15 mouse cellular contexts compared by ENCODE assay signal in the genomic region with DNA sequence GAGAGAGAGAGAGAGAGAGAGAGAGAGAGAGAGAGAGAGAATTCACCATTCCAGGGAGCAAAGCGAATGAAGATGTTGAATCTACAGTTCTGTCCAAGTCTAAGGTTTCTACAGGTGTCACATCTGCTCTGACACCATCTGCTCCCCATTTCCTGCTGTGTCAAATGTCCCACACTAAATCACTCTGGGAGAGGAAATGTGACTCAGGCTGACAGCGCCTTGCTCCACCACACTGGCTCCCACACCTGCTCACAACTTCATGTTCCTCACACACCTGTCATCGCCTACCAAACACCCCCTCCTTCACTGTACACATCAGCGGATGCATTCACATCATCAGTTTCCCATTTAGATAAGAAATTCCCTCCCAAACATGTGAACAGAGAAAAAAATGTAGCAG.
DNase-seq lines count a peak whose midpoint lies in the region; ATAC-seq and TF ChIP-seq lines count a peak whose summit lies in the region.
"Had no signal": no experiment of that assay in that cellular context is flagged by ENCODE, and none has a peak within 500 bp of the region (broad histone marks: within the 10 kb centered on the region; RNA-seq: fewer than 3 reads in every experiment).

No protein-coding gene starts in this region.

- TF ChIP-seq POLR2A in myocyte (IDR thresholded peaks at IDR 0.05; ENCODE audit: insufficient read length, low read depth): no peak

- H3K4me2 ChIP-seq in neural tube, embryonic 15.5 days: no peak overlapping the region
- H3K4me2 ChIP-seq in myocyte (ENCODE audit: low read depth): peak overlapping the region; percentile 4
- H3K4me2 ChIP-seq: heart, embryonic 13.5 days; hindbrain, embryonic 12.5 days; kidney, embryonic 15.5 days; liver, embryonic 15.5 days had no signal

- no peak overlapping the region for H3ac ChIP-seq in myocyte (ENCODE audit: control insufficient read depth, insufficient read length)

- no peaks in the 10 kb centered on the region for H3K27me3 ChIP-seq in neural tube, embryonic 15.5 days (replicated peaks)
- no peaks in the 10 kb centered on the region for H3K27me3 ChIP-seq in myocyte (ENCODE audit: control insufficient read depth, insufficient read depth, insufficient read length)
- H3K27me3 ChIP-seq: heart, embryonic 13.5 days; hindbrain, embryonic 12.5 days; kidney, embryonic 15.5 days; liver, embryonic 15.5 days had no signal

- no peak for ATAC-seq in neural tube, embryonic 15.5 days (ENCODE audit: low FRiP score)
- ATAC-seq in megakaryocyte progenitor cell, adult 5-6 weeks (replicated peaks; ENCODE audit: poor library complexity): no peak

- no peak overlapping the region for H3K27ac ChIP-seq in neural tube, embryonic 15.5 days (replicated peaks)
- no peak overlapping the region for H3K27ac ChIP-seq in left cerebral cortex, adult 2 months
- H3K27ac ChIP-seq: heart, embryonic 13.5 days; hindbrain, embryonic 12.5 days; kidney, embryonic 15.5 days; liver, embryonic 15.5 days; macrophage had no signal

- no peak overlapping the region for H3K4me3 ChIP-seq in neural tube, embryonic 15.5 days (replicated peaks)
- no peak overlapping the region for H3K4me3 ChIP-seq in myocyte
- no peak overlapping the region for H3K4me3 ChIP-seq in left cerebral cortex, adult 2 months
- H3K4me3 ChIP-seq: heart, embryonic 13.5 days; hindbrain, embryonic 12.5 days; kidney, embryonic 15.5 days; liver, embryonic 15.5 days had no signal

- H3K36me3 ChIP-seq in neural tube, embryonic 15.5 days: no peaks in the 10 kb centered on the region
- H3K36me3 ChIP-seq in myocyte (ENCODE audit: control insufficient read depth, insufficient read depth): no peaks in the 10 kb centered on the region
- H3K36me3 ChIP-seq: heart, embryonic 13.5 days; hindbrain, embryonic 12.5 days; kidney, embryonic 15.5 days; liver, embryonic 15.5 days had no signal

- H3K9me3 ChIP-seq in neural tube, embryonic 15.5 days (replicated peaks): no peaks in the 10 kb centered on the region
- H3K9me3 ChIP-seq: heart, embryonic 13.5 days; hindbrain, embryonic 12.5 days; kidney, embryonic 15.5 days; liver, embryonic 15.5 days had no signal

- DNase-seq in neural tube, embryonic 10.5 days (ENCODE audit: extremely low spot score, low spot score): peak; percentile 42
- DNase-seq in embryo, embryonic 10.5 days (ENCODE audit: low spot score): peak; percentile 38
- DNase-seq in left cerebral cortex, adult 2 months (ENCODE audit: extremely low spot score in 1 of 2, low spot score in 2 of 2): no peak
- DNase-seq in frontal cortex, postnatal 25 days (ENCODE audit: low spot score in 2 of 2): no peak
- DNase-seq: adrenal gland, postnatal 36 days; cerebellum, adult 11-12 months; gastrocnemius, postnatal 14 days had no signal

- H3K79me2 ChIP-seq in myocyte (ENCODE audit: control insufficient read depth, insufficient read depth): no peaks in the 10 kb centered on the region

- 65% methylated on average over 4 of the region's 4 CpGs for WGBS in neural tube, embryonic 15.5 days

- peaks cover 5% of the 10 kb centered on the region for H3K4me1 ChIP-seq in neural tube, embryonic 15.5 days
- H3K4me1 ChIP-seq: liver, embryonic 15.5 days had no signal

- no peak for TF ChIP-seq CTCF in left cerebral cortex, adult 2 months (IDR thresholded peaks at IDR 0.05)

- intact Hi-C loops in left cerebral cortex, adult 2 months (cut with DNase I): no loop called here

- no peak overlapping the region for H3K9ac ChIP-seq in neural tube, embryonic 15.5 days (replicated peaks)
- H3K9ac ChIP-seq: heart, embryonic 13.5 days; hindbrain, embryonic 12.5 days; kidney, embryonic 15.5 days; liver, embryonic 15.5 days had no signal

TF ChIP-seq in myocyte, 11 proteins besides CTCF, POLR2A, EP300 and RAD21:
- TF ChIP-seq MYOG (IDR thresholded peaks at IDR 0.05; ENCODE audit: control insufficient read depth in 1 of 3, insufficient read depth in 1 of 3, insufficient read length in 2 of 3, low read depth in 2 of 3): peak in 2 of 3 experiments; percentile 28 to 80
- TF ChIP-seq POLR2AphosphoS2 (IDR thresholded peaks at IDR 0.05; ENCODE audit: insufficient read length, low read depth): no peak
- no peak for TF ChIP-seq USF1 (IDR thresholded peaks at IDR 0.05; ENCODE audit: low read depth)
- TF ChIP-seq TCF3 (IDR thresholded peaks at IDR 0.05; ENCODE audit: insufficient read length, low read depth): peak; percentile 96
- TF ChIP-seq TCF12 (IDR thresholded peaks at IDR 0.05; ENCODE audit: insufficient read depth, poor library complexity, severe bottlenecking): peak; percentile 64
- TF ChIP-seq MYOD1 (IDR thresholded peaks at IDR 0.05; ENCODE audit: control insufficient read depth in 1 of 3, insufficient read length in 2 of 3, low read depth in 2 of 3): peak in 2 of 3 experiments; percentile 86 to 90
- no peak for TF ChIP-seq E2F4 (IDR thresholded peaks at IDR 0.05; ENCODE audit: insufficient read depth)
- no peak for TF ChIP-seq REST (IDR thresholded peaks at IDR 0.05; ENCODE audit: insufficient read depth, insufficient read length)

Comparison
In these comparisons a context has a peak if more than half of its experiments do, and no peak if none do; other contexts are left out.
1. DNase-seq: peak in neural tube, embryonic 10.5 days (single experiment) and embryo, embryonic 10.5 days (single experiment); none in left cerebral cortex, adult 2 months (0 of 2) and frontal cortex, postnatal 25 days (0 of 2).